8 mouse cellular contexts compared by ENCODE assay signal in genomic region chr17:29603283-29603682, GRCm38 (mm10). TPM values are rescaled to one million over a fixed set of nuclear protein-coding genes. Genes with fewer than 3 reads are reported as not detected.
DNase-seq lines count a peak whose midpoint lies in the region; ATAC-seq and TF ChIP-seq lines count a peak whose summit lies in the region.

No protein-coding gene starts in this region.

- ATAC-seq in Patski, result no peak
- ATAC-seq in liver, embryonic 11.5 days (replicated peaks; ENCODE audit: low FRiP score), result no peak; the same call in 1 of the 2 replicates

- 28% methylated on average over 6 of the region's 6 CpGs for WGBS in liver, embryonic 11.5 days
- 16% methylated on average over 6 of the region's 6 CpGs for WGBS in olfactory bulb, adult 2 months

- H3K27ac ChIP-seq in liver, embryonic 11.5 days (ENCODE audit: low read depth, low read length), result no peak overlapping the region
- no peak overlapping the region for H3K27ac ChIP-seq in olfactory bulb, adult 2 months (ENCODE audit: insufficient read depth, low read depth, low read length)

- DNase-seq in A20 (ENCODE audit: low read depth, low spot score), result peak; percentile 51
- no peak for DNase-seq in Patski (ENCODE audit: low read depth, low spot score)
- peak; percentile 93 to 96 for DNase-seq in cerebellum, postnatal 10 days
- peak; percentile 73 to 74 for DNase-seq in frontal cortex, postnatal 25 days (ENCODE audit: low spot score in 2 of 2)
- DNase-seq in kidney, adult 9 months, result peak; percentile 79
- DNase-seq in liver, embryonic 11.5 days (ENCODE audit: low spot score), result peak; percentile 68
- DNase-seq in thymus, postnatal 25 days, result peak; percentile 62

- TF ChIP-seq CTCF in Patski (IDR thresholded peaks at IDR 0.05), result peak; percentile 94
- TF ChIP-seq CTCF in olfactory bulb, adult 2 months (IDR thresholded peaks at IDR 0.05; ENCODE audit: insufficient read depth, low read depth, low read length), result peak; percentile 85

- H3K27me3 ChIP-seq in Patski, result no peaks in the 10 kb centered on the region
- H3K27me3 ChIP-seq in liver, embryonic 11.5 days (replicated peaks; ENCODE audit: control insufficient read depth, insufficient read depth, low read length), result no peaks in the 10 kb centered on the region

- POLR2A ChIA-PET in Patski (lab: Charles Lee), result no interaction called here

- peaks cover 15% of the 10 kb centered on the region; the same call in 1 of the 2 replicates for H3K36me3 ChIP-seq in liver, embryonic 11.5 days (ENCODE audit: control insufficient read depth, insufficient read depth, low read length)

- TF ChIP-seq POLR2A in olfactory bulb, adult 2 months (IDR thresholded peaks at IDR 0.05; ENCODE audit: insufficient read depth, low read depth, low read length), result no peak

- no peak overlapping the region for H3K4me2 ChIP-seq in liver, embryonic 11.5 days

- no peak overlapping the region for H3K4me3 ChIP-seq in liver, embryonic 11.5 days (ENCODE audit: low read depth, low read length)
- H3K4me3 ChIP-seq in olfactory bulb, adult 2 months (ENCODE audit: insufficient read depth, low read depth, low read length), result no peak overlapping the region

- H3K9me3 ChIP-seq in liver, embryonic 11.5 days (ENCODE audit: control insufficient read depth, low read length), result no peaks in the 10 kb centered on the region

- CTCF ChIA-PET in Patski (lab: Charles Lee), result interaction anchor here (0.7 to 1.1 kb wide), 4 partner anchors 9 to 17 kb away, joined by 3 to 4 read pairs (median 3); no protein-coding TSS in a partner anchor

- no peak overlapping the region for H3K9ac ChIP-seq in liver, embryonic 11.5 days (ENCODE audit: low read depth, low read length)

- H3K4me1 ChIP-seq in liver, embryonic 11.5 days (replicated peaks; ENCODE audit: control insufficient read depth, insufficient read depth, low read length), result no peaks in the 10 kb centered on the region
- H3K4me1 ChIP-seq in olfactory bulb, adult 2 months (ENCODE audit: control insufficient read depth, insufficient read depth, low read length), result no peaks in the 10 kb centered on the region

- in situ Hi-C loops in Patski (cut with MboI; ENCODE audit: low pct_unique_long_range_greater_than_20kb), result loop anchor here (10.0 kb wide), 1 partner anchor 282 kb away; no protein-coding TSS in a partner anchor

RNA-seq across cellular contexts. Expression of gene Rnf8, which starts 11.3 kb away (rescaled TPM):
- 46.2 TPM for polyA plus RNA-seq in Patski (2021)
- polyA plus RNA-seq in liver, embryonic 11.5 days (2014; fragmentation: Nextera tagmentation; extraction: Ambion mirVana), result 76.9 and 77.1 TPM in 2 replicates
- not detected in 2 replicates for polyA plus RNA-seq in olfactory bulb, adult 2 months (2012; ENCODE audit: insufficient read depth, insufficient read length, low replicate concordance, missing spikeins)

RNA-seq across cellular contexts. Expression of gene Gm28043, which starts 11.4 kb away (rescaled TPM):
- 2.4 TPM for polyA plus RNA-seq in Patski (2021)
- polyA plus RNA-seq in liver, embryonic 11.5 days (2014; fragmentation: Nextera tagmentation; extraction: Ambion mirVana), result 2.0 and 2.6 TPM in 2 replicates
- polyA plus RNA-seq in olfactory bulb, adult 2 months (2012; ENCODE audit: insufficient read depth, insufficient read length, low replicate concordance, missing spikeins), result not detected in 2 replicates

RNA-seq across cellular contexts. Expression of gene Tmem217, which starts 51.1 kb away (rescaled TPM):
- 0.33 TPM for polyA plus RNA-seq in Patski (2021)
- polyA plus RNA-seq in liver, embryonic 11.5 days (2014; fragmentation: Nextera tagmentation; extraction: Ambion mirVana), result 0.42 and 0.52 TPM in 2 replicates
- not detected in 2 replicates for polyA plus RNA-seq in olfactory bulb, adult 2 months (2012; ENCODE audit: insufficient read depth, insufficient read length, low replicate concordance, missing spikeins)

RNA-seq across cellular contexts. Expression of gene Tbc1d22b, which starts 53.7 kb away (rescaled TPM):
- 21.9 TPM for polyA plus RNA-seq in Patski (2021)
- polyA plus RNA-seq in liver, embryonic 11.5 days (2014; fragmentation: Nextera tagmentation; extraction: Ambion mirVana), result 11.5 and 11.8 TPM in 2 replicates
- polyA plus RNA-seq in olfactory bulb, adult 2 months (2012; ENCODE audit: insufficient read depth, insufficient read length, low replicate concordance, missing spikeins), result not detected in 2 replicates

RNA-seq across cellular contexts. Expression of gene Gm17657, which starts 53.8 kb away (rescaled TPM):
- not detected for polyA plus RNA-seq in Patski (2021)
- polyA plus RNA-seq in liver, embryonic 11.5 days (2014; fragmentation: Nextera tagmentation; extraction: Ambion mirVana), result 0.11 TPM in 1 of 2 replicates, not detected in the other
- not detected in 2 replicates for polyA plus RNA-seq in olfactory bulb, adult 2 months (2012; ENCODE audit: insufficient read depth, insufficient read length, low replicate concordance, missing spikeins)
